Mouse (Mus musculus): ENCODE measurements around the gene Spint5. TPM values are rescaled to one million over a fixed set of nuclear protein-coding genes. Genes with fewer than 3 reads are reported as not detected.

The Spint5 gene
- not detected in 2 replicates for polyA plus RNA-seq (2015; fragmentation: Nextera tagmentation; extraction: Ambion mirVana)

DNA sequence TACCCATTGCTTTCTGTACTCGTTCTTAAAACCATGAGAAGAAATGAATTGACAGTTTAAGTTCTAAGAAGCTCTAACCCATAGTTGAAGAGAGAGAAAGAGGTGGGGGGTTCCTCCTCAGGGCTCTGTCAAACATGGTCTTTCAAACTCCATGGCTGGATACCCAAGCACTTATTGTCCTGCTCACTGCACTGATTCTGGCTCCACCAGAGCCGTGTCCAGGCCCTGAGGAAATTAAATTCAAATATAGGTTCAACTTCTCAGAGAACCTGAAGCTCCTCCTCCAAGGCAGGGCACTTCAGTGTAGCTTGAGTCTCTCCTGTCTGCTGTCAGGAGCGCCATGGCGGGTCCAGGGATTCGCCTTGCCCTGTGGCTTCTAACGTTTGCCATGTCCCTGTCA, at the start of gene Spint5:
Gene Spint5 (plus strand): TSS at position 301 of the 400 bp plus-strand sequence.
- no peak for ATAC-seq
- WGBS: 73% methylated on average over 6 of the region's 6 CpGs
- no peaks in the 10 kb centered on the region for H3K36me3 ChIP-seq (ENCODE audit: control insufficient read depth, insufficient read depth)
- H3K27me3 ChIP-seq (replicated peaks; ENCODE audit: control insufficient read depth, insufficient read depth, low read length): no peaks in the 10 kb centered on the region
- H3K4me3 ChIP-seq (ENCODE audit: low read depth, low read length): no peak within 1 kb of the TSS
- no peaks in the 10 kb centered on the region for H3K4me1 ChIP-seq (replicated peaks; ENCODE audit: control insufficient read depth, insufficient read depth, low read length)
- H3K4me2 ChIP-seq (replicated peaks; ENCODE audit: low read depth): no peak within 1 kb of the TSS
- no peak for TF ChIP-seq CTCF (IDR thresholded peaks at IDR 0.05; ENCODE audit: low read depth)
- no peaks in the 10 kb centered on the region for H3K9me3 ChIP-seq (ENCODE audit: control insufficient read depth)
- H3K9ac ChIP-seq (ENCODE audit: low read depth, low read length): no peak within 1 kb of the TSS
- no peak within 1 kb of the TSS for H3K27ac ChIP-seq (ENCODE audit: low read depth, low read length)

DNA sequence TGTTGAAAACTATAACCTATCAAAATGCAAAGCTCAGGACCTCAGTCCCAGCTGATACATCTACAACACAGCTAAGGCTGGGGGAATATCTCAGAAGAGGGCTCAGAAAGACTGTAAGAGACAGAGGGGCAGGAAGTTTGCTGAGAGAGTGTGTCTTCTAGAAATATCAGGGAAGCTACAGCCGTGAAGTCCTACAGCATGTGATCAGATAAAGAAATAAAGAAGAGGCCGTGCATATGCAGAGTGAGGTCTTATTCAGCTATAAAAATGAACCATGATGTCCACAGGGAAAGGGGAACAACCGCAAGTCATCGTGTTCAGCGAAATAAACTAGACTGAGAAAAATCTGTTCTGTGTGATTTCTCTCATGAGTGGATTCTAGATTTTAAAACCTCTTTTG, 44.8 kb upstream of the Spint5 start:
- H3K9me3 ChIP-seq (ENCODE audit: control insufficient read depth): no peaks in the 10 kb centered on the region
- no peak for ATAC-seq
- no peaks in the 10 kb centered on the region for H3K36me3 ChIP-seq (ENCODE audit: control insufficient read depth, insufficient read depth)
- no peak overlapping the region for H3K9ac ChIP-seq (ENCODE audit: low read depth, low read length)
- TF ChIP-seq CTCF (IDR thresholded peaks at IDR 0.05; ENCODE audit: low read depth): no peak
- H3K4me1 ChIP-seq (replicated peaks; ENCODE audit: control insufficient read depth, insufficient read depth, low read length): no peaks in the 10 kb centered on the region
- no peak overlapping the region for H3K4me3 ChIP-seq (ENCODE audit: low read depth, low read length)
- no peak overlapping the region for H3K4me2 ChIP-seq (replicated peaks; ENCODE audit: low read depth)
- H3K27ac ChIP-seq (ENCODE audit: low read depth, low read length): no peak overlapping the region
- no peaks in the 10 kb centered on the region for H3K27me3 ChIP-seq (replicated peaks; ENCODE audit: control insufficient read depth, insufficient read depth, low read length)
- WGBS: 70% methylated on average over 5 of the region's 5 CpGs

DNA sequence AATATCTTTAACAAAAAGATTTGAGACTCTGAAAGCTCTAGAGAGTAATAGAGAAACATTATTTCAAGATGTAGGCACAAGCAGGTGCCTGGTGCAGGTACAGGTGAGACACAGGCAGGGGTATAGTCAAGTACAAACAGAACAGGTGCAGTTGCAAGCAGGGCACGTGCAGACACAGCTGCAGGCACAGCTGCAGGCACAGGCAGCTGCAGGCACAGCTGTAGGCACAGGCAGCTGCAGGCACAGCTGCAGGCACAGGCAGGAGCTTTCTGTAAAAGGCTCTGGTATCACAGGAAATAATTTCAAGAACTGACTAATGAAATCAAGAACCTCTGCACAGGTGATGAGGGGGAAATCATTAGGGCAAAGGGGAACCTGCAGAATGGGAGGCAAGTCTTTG, 44.2 kb upstream of the Spint5 start:
- no peaks in the 10 kb centered on the region for H3K4me1 ChIP-seq (replicated peaks; ENCODE audit: control insufficient read depth, insufficient read depth, low read length)
- H3K27ac ChIP-seq (ENCODE audit: low read depth, low read length): no peak overlapping the region
- H3K27me3 ChIP-seq (replicated peaks; ENCODE audit: control insufficient read depth, insufficient read depth, low read length): no peaks in the 10 kb centered on the region
- H3K9ac ChIP-seq (ENCODE audit: low read depth, low read length): no peak overlapping the region
- WGBS: 20% methylated on average over 1 of the region's 1 CpGs
- H3K4me3 ChIP-seq (ENCODE audit: low read depth, low read length): no peak overlapping the region
- no peaks in the 10 kb centered on the region for H3K36me3 ChIP-seq (ENCODE audit: control insufficient read depth, insufficient read depth)
- H3K4me2 ChIP-seq (replicated peaks; ENCODE audit: low read depth): no peak overlapping the region
- no peaks in the 10 kb centered on the region for H3K9me3 ChIP-seq (ENCODE audit: control insufficient read depth)
- no peak for ATAC-seq
- TF ChIP-seq CTCF (IDR thresholded peaks at IDR 0.05; ENCODE audit: low read depth): no peak

DNA sequence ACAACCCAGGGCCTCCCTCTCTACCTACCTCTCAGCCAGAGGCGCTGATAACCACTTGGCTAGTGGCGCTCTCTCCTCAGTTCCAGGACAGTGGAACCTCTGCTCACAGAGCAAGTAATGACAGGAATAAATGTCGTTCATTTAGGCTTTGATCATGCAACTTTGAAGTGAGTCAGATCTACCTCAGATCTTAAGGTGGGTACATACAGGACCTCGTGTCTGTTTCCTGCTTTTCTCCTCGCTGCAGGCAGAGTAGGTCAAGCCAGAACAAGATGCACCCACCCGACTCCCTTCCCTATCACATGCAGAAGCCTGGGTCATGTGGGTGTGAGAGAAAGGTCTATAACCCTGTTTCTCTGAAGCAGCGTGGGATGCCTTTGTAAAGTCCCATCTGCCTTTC, 41.1 kb upstream of the Spint5 start, which contains the start of gene Wfdc11:
Gene Wfdc11 (minus strand): TSS at position 101 of the 400 bp plus-strand sequence.
- Histone ChIP-seq H3K27ac (ENCODE audit: low read depth, low read length) (no peak within 1 kb of the TSS), H3K4me2 (replicated peaks; ENCODE audit: low read depth) (no peak within 1 kb of the TSS), H3K27me3 (replicated peaks; ENCODE audit: control insufficient read depth, insufficient read depth, low read length) (no peaks in the 10 kb centered on the region), H3K4me1 (replicated peaks; ENCODE audit: control insufficient read depth, insufficient read depth, low read length) (no peaks in the 10 kb centered on the region), H3K9me3 (ENCODE audit: control insufficient read depth) (no peaks in the 10 kb centered on the region), H3K36me3 (ENCODE audit: control insufficient read depth, insufficient read depth) (no peaks in the 10 kb centered on the region), H3K4me3 (ENCODE audit: low read depth, low read length) (no peak within 1 kb of the TSS), H3K9ac (ENCODE audit: low read depth, low read length) (no peak within 1 kb of the TSS)
- no peak for ATAC-seq
- no peak for TF ChIP-seq CTCF (IDR thresholded peaks at IDR 0.05; ENCODE audit: low read depth)
- 71% methylated on average over 7 of the region's 7 CpGs for WGBS

- Histone ChIP-seq H3K9ac (ENCODE audit: low read depth, low read length) (no peak overlapping the region), H3K27me3 (replicated peaks; ENCODE audit: control insufficient read depth, insufficient read depth, low read length) (no peaks in the 10 kb centered on the region), H3K27ac (ENCODE audit: low read depth, low read length) (no peak overlapping the region), H3K36me3 (ENCODE audit: control insufficient read depth, insufficient read depth) (no peaks in the 10 kb centered on the region), H3K4me2 (replicated peaks; ENCODE audit: low read depth) (no peak overlapping the region), H3K9me3 (ENCODE audit: control insufficient read depth) (no peaks in the 10 kb centered on the region), H3K4me1 (replicated peaks; ENCODE audit: control insufficient read depth, insufficient read depth, low read length) (no peaks in the 10 kb centered on the region), H3K4me3 (ENCODE audit: low read depth, low read length) (no peak overlapping the region)
- no peak for ATAC-seq
- peak; percentile 50 for TF ChIP-seq CTCF (IDR thresholded peaks at IDR 0.05; ENCODE audit: low read depth)
- WGBS: 78% methylated on average over 7 of the region's 7 CpGs
Observed at GRCm38 (mm10) chr2:164676103-164676502, 39.0 kb upstream of the Spint5 start.

GRCm38 (mm10) chr2:164676916-164677685, 38.0 kb upstream of the Spint5 start:
- H3K9ac ChIP-seq (ENCODE audit: low read depth, low read length): no peak overlapping the region
- no peak overlapping the region for H3K27ac ChIP-seq (ENCODE audit: low read depth, low read length)
- no peaks in the 10 kb centered on the region for H3K27me3 ChIP-seq (replicated peaks; ENCODE audit: control insufficient read depth, insufficient read depth, low read length)
- TF ChIP-seq CTCF (IDR thresholded peaks at IDR 0.05; ENCODE audit: low read depth): no peak
- 58% methylated on average over 16 of the region's 16 CpGs for WGBS
- no peak overlapping the region for H3K4me3 ChIP-seq (ENCODE audit: low read depth, low read length)
- H3K4me2 ChIP-seq (replicated peaks; ENCODE audit: low read depth): no peak overlapping the region
- ATAC-seq: 0 out of 2 replicates have a peak, but pooled peaks have one; percentile 5
- H3K4me1 ChIP-seq (replicated peaks; ENCODE audit: control insufficient read depth, insufficient read depth, low read length): no peaks in the 10 kb centered on the region
- H3K9me3 ChIP-seq (ENCODE audit: control insufficient read depth): no peaks in the 10 kb centered on the region
- H3K36me3 ChIP-seq (ENCODE audit: control insufficient read depth, insufficient read depth): no peaks in the 10 kb centered on the region

All from intestine, postnatal 0 days (tissue).